Mouse (Mus musculus) embryo, embryonic 10.5 days (tissue): ENCODE data around the gene Setd4.
A peak's percentile ranks its signal among the peaks of the same experiment; 100 is the strongest.

Experiments used
- DNase-seq: peaks from one replicate; pipeline ENCODE4 v3.0.0-alpha.2; 2015; ENCODE audit warnings: low spot score

The Setd4 gene

DNA sequence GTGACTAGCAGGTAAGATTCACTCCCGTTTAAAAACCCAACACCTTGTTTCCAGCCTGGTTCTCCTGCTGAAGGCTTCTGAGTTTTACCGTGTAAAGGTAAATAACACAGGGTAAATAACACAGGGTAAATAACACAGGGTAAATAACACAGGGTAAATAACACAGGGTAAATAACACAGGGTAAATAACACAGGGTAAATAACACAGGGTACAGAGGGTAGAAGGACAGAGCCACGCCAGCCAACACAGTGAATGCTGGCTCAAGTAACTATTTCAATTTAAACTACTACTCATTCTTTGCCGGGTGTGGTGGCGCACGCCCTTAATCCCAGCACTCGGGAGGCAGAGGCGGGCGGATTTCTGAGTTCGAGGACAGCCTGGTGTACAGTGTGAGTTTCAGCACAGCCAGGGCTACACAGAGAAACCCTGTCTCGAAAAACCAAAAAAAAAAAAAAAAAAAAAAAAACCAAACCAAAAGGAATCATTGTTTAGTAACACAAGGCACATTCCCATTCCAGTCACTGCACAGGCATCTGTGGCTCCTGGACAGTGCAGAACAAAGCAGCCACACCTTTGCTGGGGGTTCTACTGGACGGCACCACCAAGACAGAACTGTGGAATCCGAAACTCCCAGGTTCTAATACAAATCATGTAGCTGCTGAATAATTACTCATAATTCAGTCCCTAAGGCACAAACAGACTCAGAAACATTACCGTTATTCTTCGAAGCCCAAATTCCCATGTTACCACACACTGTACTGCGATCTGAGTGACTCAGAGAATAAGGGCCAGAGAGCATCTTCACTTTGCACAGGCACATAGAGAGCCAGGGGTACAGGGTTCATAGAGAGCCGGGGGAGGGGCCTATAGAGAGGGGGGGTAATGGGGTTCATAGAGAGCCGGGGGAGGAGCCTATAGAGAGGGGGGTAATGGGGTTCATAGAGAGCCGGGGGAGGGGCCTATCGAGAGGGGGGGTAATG, 12.1 kb downstream of the Setd4 start:
- DNase-seq = no peak

DNA sequence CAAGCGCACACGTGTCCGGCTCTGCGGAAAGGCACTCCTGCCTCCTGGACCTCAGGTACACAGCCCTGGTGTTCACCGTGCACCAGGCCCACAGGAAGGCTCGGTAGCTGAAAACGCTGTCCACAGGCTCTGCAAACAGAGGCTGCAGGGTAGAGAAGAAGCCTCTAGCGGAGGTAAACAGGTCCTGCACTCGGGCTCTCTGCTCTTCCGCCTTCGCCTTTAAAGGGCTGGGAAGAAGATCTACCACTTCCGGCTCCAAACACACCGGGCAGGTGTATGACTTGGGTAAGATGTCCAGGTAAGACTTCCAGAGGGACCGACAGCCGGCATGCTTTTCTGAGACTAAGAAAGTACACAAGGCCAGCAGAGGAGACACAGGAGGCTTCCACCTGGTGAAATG, 12.9 kb downstream of the Setd4 start:
- no peak for DNase-seq

DNA sequence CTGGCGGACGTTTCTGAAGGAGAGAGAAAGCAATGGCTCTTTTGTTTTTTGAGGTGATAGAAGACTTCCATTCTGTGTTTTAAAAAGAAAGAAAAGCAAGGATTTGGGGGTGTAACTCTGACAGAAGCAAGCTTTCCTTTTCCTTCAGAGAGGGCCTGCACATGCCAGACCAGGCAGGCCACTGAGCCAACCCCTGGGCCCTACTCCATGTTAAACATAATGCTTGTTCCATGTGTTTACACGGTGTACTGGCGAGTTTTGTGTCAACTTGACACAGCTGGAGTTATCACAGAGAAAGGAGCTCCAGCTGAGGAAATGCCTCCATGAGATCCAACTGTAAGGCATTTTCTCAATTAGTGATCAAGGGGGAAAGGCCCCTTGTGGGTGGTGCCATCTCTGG, 15.6 kb downstream of the Setd4 start:
- DNase-seq = no peak

DNA sequence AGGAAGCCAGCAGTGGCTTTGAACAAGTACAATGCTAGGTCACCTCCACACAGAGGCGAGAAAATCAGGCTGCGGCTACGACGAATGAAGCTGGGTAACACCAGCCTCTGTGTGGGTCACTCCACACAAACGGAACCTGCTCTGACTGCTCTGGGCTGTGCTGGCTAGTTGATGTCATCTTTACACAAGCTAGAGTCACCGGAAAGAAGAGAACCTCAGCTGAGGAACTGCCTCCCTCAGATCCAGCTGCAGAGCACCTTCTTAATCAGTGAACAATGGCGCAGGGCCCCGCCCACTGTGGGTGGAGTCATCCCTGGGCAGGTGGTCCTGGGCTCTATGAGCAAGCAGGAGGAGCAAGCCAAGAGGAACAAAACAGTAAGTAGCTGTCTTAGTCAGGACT, 17.5 kb downstream of the Setd4 start:
- DNase-seq = no peak

DNA sequence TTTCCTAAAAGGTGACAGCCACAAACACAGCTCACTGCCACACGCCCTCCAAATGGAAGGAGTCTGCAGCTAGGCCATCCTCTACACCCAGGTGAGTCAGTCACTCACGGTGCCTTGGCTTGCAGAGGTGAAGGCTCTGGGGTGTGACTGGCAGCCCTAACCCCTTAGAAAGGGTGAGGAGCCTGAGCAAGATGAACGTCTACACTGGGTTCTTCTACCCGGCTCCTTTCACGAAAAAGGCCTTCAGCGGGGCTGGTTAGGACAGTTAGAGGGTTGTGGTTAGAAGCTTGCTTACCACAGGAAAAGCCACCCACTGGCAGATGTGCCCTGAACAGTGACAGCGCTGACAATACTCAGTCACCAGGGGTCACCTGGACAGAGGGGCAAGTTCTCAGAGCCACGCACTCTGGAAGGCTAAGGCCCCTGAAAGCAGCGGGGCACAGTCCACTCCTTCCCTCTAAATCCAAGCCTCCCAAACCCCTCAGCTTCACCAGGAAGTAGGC, 18.1 kb downstream of the Setd4 start:
- no peak for DNase-seq

DNA sequence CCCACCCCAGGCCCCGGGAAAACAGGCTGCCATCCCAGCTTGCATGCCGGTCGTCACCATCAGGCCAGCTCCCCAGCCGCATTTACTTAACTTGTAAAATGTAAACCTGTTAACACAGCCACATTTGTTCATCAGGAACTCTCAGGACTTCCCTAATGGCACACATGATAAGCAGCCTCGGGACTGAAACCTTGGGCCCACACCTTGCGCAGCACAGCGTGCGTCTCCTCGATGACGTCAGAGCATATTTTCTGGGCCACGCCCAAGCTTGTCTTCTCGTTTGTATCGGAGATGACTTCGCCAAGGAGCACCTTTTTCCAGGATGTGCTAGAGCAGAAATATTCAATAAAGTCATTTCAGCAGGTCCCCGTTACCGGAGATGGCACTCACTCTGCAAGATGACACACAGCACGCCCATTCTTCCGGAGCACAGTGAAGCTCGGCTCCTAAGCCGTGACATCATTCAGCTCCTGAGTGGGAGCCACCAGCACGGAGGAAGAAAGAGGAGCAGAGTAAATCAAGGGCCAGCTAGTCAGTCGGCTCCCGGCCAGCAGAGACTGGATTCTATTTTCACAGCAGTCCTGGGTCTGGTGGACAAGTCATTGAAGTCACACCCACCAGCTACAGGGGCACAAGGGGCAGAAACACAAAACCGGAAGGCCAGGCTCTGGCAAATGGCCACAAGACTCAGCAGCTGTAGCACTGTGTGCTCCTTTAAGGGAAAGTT, 18.7 kb downstream of the Setd4 start:
- DNase-seq = no peak

DNA sequence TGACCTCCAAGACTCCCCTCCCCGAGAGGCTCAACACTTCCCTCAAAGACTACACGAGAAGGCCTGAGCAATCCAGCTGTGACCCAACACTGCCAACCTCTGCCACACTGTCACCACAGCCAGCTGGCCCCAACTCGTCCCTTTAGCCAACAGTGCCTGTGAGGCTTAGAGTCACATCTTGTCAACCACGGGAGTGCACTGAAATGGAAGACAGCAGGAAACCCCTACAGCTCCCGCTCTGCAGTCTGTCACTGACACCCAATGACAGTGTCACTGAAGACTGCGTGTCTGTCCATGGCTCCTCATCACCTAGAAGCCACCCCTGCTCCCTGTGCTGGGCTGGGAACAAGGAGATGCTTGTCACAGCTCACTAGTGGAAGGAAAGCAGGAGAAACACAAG, 22.7 kb downstream of the Setd4 start:
- no peak for DNase-seq

DNA sequence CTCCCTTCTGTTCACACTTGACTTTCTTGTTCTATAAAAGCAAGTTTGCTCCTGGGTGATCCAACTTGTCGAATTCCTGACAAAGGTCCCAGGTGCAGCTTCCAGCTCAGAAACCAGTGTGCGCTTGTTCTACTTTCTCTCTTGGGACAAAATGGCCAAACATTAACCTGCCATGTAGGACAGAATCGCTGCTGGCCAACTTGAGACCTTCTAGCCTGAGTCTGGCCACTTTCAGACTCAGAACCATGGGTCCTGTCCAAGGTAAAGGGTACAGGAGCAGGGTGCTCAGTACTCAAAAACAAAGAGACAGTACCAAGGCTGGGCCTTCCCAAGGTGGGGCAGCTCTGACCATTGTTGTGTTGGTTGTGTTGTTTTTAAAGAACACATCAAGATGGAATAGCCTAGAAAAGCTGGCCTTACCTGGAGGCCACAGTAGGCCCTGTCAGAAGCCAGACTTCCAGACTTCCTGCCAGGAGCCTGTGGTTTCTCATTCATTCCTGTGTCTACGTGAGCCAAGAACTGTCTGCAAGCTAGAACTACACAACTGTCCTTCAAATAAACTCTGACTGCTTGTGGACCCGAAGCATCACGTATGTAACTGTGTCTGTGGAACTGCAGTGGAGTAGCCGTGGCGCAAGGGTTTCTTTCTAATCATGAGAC, 25.4 kb downstream of the Setd4 start:
- DNase-seq = no peak

DNA sequence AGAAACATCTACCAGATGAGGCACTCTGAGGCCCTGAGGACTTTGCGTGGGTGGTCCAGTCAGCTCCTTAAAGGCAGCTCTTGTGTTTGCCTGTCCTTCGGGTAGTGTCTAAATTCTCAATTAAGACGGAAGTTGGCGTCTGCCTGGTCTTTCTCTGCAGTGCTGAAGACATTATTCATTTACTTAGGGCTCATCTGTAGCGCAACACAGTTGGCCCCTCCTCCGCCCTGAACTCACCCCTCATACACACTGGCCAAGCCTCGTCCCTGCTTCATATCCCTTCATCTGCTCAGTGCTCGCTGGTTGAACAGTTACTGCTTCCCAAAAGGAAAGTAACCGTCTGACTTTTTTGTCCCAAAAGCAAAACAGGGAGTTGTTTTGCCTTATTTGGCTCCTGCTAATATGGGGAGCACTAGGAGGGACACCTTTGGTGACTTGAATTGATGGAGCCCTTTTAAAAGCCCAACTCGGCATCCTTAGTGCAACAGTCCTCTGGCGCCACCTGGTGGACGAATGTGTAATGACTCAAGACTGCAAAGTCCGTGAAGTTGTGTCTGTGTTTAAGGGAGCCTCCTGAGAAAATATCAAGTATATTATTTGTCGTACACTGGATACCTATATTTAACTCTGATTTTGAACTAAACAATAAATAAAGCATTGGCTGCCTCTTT, 27.3 kb downstream of the Setd4 start:
- peak; percentile 91 for DNase-seq

DNA sequence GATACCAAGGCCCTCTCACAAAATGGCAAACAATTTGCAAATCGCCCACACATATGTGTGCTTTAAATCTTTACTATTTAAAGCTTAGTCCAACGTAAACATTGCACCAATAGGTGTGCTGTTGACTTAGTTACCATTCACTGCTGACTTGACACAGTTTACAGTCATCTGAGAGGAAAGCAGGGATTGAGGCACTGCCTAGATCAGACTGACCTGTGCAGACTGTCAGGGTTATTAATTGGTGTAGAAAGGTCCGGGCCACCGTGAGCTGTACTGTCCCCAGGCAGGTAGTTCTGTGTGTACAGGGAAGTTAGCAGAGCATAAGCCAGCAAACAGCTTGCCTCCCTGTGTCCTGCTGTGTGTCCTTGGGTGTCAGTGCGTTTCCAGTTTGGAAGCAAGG, 28.3 kb downstream of the Setd4 start:
- DNase-seq = no peak

DNA sequence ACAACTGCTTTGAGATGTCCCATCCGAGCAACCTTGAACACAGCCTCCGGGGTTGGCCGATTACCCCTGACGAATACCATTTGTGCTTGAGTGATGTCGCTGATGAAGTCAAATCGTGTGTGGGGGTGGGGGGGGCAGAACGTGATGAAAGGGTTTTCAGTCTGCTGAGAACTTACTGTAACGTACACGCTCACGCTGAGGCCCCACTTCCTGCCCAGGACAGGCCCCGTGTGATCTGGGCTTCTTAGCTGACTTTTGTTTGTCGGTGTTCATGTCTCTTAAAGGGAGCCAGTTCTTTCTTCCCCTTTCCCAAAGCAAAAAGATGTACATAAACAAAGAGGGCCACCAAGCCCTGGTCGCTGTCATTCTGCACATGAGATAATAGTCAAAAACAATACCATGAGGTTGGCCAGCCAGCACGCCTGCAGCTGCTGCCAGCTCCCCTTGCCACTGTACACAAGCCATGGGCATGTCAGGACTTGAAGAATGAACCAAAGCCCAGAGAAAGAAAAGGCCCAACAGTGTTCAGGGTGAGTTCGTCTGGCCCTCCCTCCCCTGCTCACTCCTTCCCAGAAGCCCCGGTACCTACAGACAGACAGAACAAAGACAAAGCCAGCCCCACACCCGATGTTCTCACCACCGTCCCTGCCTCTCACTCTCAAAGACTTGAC, 29.2 kb downstream of the Setd4 start:
- DNase-seq = peak; percentile 15

DNA sequence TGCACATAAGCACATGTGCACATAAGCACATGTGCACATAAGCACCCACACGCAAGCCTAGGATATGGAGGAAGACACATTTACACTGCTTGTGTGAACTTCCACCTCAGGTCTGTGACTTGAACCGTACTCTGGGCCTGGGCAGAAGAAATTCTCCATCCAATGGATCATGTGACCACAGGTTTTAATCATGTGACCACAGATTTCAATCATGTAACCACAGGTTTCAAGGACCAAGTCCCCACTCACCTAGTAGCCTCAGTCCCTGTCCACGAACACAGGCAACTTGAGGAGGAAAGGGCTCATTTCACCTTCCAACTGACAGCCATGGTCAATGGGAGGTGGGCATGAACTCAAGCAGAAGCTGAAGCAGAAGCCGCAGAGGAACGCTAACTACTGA, 30.4 kb downstream of the Setd4 start:
- no peak for DNase-seq

DNA sequence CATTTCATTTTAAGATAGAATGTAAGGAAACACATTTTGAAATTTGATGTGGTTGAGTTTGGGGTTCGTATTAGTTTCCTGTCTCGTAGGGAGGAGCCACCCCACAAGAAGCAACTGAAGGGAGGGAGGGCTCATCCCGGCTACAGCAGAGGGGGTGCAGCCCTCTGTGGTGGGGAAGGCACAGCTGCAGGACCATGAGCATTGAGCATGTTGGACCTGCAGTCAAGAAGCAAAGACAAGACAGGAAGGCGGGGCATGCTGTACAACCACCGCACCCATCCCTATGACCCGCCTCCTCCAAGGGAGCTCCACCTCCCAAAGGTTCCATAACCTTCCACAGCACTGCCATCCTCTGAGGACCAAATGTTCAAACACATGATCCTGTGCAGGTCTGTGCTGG, 31.5 kb downstream of the Setd4 start:
- no peak for DNase-seq

DNA sequence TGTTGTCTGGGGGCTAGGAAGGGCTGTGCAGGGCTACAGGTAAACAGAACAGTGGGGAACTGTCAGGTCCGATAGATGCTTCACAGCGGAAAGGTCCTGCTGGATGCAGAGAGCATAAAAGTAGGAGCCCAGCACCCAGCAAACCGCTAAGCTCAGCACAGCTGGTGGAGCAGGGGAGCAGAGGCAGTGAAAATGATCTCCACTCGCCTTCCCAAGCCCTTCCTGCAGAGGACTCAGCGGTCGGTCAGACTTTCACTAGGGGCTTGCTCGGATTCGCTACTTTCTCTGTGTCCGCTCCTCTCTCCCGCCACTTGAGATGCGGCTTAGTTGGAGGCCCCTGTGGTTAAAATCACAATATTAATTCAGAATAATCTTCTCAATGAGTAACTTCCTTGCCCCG, 45.4 kb downstream of the Setd4 start:
- peak; percentile 42 for DNase-seq

DNA sequence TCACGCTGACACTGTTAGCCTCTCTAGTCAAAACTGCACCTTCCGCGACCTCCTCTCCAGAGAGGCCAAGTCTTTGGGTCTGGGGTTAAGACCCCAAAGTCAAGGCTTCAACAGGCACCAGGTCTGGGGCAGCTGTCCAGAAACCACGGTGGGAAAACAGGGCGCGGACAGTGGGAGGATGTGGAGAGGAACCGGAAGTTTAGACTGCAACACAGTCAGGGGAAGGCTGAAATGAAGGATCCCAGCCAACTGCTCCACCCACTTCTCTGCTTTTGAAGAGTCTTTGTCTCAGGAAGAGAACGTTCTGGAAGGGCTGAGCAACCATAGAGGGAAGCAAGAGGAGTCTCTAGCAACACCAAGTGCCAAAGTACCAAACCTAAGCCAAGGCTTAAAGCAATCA, 46.2 kb downstream of the Setd4 start:
- DNase-seq = no peak

DNA sequence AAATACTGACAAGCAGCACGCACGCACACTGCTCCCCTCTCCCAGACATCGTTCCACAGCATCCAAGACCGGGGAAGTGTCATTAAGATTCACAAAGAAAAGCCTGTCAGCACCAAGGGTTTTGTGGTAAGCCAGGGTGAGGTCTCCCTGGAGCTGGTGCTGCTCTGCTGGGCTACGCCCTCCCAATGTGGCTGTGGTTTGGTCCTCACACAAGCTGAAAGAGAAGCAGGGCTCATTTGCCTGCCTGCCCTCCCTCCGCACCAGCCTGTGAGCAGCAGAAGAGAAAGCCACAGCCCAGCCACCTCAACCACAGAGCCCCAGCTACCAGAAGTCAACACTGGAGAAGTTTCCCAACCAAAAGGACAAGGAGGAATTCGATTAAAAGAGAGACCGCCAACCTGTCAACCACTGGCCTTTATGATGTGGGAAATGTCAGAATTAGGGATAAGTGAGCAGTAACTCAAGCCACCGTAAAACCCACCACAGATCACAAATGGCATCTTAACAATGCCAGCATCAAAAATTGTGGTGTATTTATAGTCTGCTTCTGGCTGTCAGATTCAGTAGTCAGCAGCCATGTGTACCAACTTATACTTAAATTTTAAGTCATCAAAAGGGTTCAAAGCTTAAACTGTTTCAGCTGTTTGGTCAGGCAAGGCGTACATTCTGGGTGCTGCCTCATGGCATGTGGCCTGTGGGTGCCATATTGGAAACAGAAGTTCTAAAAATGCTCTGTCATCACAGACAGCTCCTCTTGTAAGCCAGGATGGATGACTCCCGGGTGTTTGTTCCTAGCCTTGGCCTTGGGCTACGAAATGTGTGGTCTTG, 51.0 kb downstream of the Setd4 start:
- no peak for DNase-seq

DNA sequence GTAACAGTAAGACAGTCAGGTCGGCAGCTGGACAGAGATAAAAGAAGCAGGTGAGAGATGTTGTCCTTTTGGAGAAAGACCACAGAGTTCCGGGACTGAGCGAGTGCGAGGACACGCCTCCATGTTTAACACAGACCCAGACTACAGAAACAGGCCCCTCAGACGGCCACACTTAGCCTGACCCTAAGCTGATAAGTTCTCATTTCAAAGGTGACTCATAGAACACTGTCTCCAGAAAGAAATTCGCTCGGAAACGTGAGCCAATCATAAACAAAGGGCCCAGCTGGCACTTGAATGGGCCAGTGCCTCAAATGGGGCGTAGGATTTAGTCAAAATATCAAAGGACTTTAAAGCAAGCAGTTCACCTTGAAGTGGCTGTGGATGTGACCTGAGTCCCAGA, 54.6 kb downstream of the Setd4 start:
- peak; percentile 26 for DNase-seq

DNA sequence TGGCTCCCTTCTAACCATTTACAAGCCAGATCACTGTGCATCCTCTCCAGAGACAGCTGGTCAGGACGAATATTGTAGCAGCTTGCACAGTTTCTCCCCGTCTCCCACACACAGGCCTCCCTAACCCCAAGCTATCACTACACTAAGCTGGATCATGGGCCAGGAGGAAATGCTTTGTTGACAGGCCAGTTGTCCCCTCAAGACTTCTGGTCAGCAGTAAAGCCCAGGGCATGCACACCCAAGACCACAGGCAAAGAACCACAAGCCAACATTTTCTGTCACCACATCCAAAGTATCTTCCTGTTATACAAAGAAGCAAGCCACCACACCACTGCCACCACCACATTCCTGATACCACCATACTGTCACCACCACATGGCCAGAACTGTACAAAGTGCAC, 55.8 kb downstream of the Setd4 start:
- no peak for DNase-seq

DNA sequence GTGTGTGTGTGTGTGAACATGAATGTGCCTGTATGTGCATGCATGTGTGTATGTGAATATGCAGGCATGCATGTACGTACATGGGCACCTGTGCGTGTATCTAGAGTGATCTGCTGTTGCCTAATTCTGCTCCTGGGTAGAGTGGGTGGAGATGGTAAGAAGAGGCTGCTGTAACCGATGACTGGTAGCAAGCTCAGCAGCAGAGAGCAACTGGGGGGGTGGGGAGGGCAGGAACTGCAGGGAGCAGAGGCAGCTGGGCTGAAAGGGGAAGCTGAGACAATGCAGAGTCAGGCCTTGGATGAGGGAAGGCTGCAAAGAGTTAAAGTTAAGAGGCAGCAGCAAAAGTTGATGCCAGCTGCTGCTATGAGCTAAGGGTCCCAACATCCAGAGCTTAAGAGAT, 56.7 kb downstream of the Setd4 start:
- DNase-seq = no peak

DNA sequence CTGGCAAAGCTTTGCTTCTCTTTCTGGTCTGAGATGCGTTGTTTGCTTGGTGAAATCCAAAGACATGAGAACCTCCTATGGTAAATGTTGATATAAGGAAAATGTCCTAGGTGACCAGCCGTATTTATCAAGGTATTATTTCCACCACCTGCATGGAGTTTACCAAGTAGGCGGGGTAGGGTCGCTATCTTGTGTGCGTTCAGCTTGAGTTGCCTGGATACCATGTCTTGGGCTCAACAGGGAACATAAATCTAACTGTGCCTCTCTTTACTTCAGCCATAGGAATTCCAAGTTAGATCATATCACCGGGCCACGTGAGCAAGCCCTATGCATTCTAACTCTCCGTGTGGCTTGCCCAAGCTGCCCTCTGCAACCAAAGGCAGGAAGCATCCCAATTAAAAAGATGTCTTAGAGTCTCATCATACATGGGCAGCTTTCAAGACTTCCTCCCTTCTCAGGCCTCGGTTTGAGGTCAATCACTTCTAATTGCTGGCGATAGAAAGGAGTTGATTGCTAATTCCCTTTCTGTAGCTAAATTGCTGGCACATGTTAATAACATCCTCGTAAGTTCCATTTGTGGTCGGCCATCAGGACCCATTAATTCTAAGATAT, 57.4 kb downstream of the Setd4 start:
- DNase-seq = no peak
